Mouse (Mus musculus): ENCODE results near the gene Donson. TPM values are rescaled to one million over a fixed set of nuclear protein-coding genes. Genes with fewer than 3 reads are reported as not detected.
A peak's percentile ranks its signal among the peaks of the same experiment; 100 is the strongest.

The Donson gene
- polyA plus RNA-seq (2015; fragmentation: Nextera tagmentation; extraction: Ambion mirVana), result 22.1 and 23.2 TPM in 2 replicates

GRCm38 (mm10) chr16:91688619-91689334 lies at the start of gene Donson:
Gene Donson (minus strand): TSS chr16:91688770.
- Histone ChIP-seq H3K4me2 (replicated peaks) (peak within 1 kb of the TSS; percentile 88), H3K36me3 (peaks cover 30% of the 10 kb centered on the region), H3K4me3 (peak within 1 kb of the TSS; percentile 92), H3K27ac (peak within 1 kb of the TSS; percentile 74), H3K9me3 (no peaks in the 10 kb centered on the region), H3K27me3 (no peaks in the 10 kb centered on the region), H3K4me1 (peaks cover 18% of the 10 kb centered on the region), H3K9ac (peak within 1 kb of the TSS; percentile 92)
- WGBS, result under 1% methylated on average over 48 of the region's 71 CpGs
- ATAC-seq (ENCODE audit: low FRiP score, low read depth), result peak; percentile 99

DNA sequence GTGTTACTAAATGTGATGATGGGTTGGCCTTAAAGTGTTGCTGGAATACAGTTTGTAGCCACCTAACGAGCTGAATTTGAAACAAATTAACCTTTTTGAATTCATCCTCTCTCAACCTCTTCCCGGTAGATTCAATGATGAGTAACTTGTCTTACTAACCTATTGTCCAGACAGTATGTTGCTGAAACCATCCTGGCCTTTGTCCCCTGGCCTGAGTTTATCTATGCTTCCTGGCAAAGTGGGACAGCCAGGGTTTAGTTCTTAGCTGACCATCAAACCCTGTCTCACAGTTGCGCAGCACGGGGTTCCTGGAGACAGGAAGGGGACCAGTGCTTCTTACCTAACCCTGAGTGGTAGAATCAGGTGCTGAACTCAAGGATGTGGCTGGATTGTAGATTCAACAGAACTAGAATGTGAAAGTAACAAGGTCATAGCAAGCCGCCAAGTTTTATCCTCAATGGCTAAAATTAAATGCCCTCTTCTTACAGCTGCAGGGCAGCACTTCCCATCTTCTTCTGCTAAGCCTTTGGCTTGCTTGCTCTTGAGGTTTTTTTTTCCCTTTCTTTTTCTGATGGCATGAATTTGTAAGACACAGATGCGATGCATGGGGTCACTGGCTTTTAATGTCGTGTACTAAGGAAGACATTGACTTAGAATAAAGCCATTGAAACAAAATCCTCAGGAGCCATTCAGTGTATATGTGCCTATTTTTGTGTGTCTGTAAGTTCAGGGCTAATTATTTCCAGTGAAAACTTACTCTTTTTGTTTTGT lies 47.7 kb upstream of the Donson start:
- WGBS, result 85% methylated on average over 7 of the region's 7 CpGs
- no peak overlapping the region for H3K4me3 ChIP-seq

DNA sequence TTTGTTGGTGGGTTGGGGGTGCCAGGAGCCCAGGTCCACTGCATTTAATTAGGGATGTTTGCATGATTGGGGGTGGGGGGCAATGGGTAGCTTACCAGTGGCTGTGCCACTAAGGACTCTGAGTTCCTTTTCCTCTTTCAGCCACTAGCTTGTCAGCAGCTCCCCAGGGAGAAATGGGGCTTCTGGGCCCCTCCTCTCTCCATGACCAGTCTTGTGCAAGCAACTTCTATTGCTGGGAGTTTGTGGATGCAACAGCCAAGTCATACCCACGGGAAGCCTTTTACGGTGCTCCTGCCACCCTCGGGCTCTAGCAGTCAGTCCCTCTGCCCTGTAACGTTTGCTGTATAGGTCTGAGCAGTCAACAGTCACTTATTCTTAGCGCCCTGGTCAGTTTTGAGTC lies 46.2 kb upstream of the Donson start:
- no peak for ATAC-seq (ENCODE audit: low FRiP score, low read depth)

More for the DNA sequence above, 47.7 kb upstream of the Donson start:
- no peak overlapping the region for H3K9ac ChIP-seq
- H3K27me3 ChIP-seq, result no peaks in the 10 kb centered on the region
- ATAC-seq (ENCODE audit: low FRiP score, low read depth), result no peak
- H3K9me3 ChIP-seq, result no peaks in the 10 kb centered on the region
- no peaks in the 10 kb centered on the region for H3K36me3 ChIP-seq
- no peak overlapping the region for H3K27ac ChIP-seq
- H3K4me1 ChIP-seq, result peaks cover 25% of the 10 kb centered on the region
- H3K4me2 ChIP-seq (replicated peaks), result no peak overlapping the region

DNA sequence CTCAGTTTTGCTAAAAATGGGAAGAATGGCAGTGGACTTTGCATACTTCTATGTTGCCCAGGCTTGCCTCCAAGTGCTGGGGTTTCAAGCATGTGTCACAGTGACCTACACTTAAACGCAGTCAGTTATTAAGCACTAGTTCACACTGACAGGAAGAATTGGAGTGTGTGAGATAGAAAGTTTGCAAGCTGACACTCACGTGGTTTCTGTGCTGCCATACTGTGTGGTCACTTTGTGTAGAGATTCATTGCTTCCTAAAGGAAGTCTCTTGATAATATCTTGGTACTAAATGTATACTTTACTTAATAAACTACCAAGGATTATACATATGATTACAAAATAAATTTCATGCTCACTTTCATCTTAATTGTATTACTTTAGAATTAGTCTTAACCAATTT lies 44.2 kb upstream of the Donson start:
- no peak for ATAC-seq (ENCODE audit: low FRiP score, low read depth)
- peaks cover 30% of the 10 kb centered on the region for H3K4me1 ChIP-seq
- WGBS, result 71% methylated on average over 2 of the region's 2 CpGs
- H3K4me3 ChIP-seq, result no peak overlapping the region
- no peaks in the 10 kb centered on the region for H3K36me3 ChIP-seq
- H3K9me3 ChIP-seq, result no peaks in the 10 kb centered on the region
- no peaks in the 10 kb centered on the region for H3K27me3 ChIP-seq
- no peak overlapping the region for H3K27ac ChIP-seq
- H3K9ac ChIP-seq, result no peak overlapping the region
- H3K4me2 ChIP-seq (replicated peaks), result no peak overlapping the region

More for the DNA sequence above, 46.2 kb upstream of the Donson start:
- Histone ChIP-seq H3K36me3 (no peaks in the 10 kb centered on the region), H3K4me3 (no peak overlapping the region), H3K9me3 (no peaks in the 10 kb centered on the region), H3K27ac (no peak overlapping the region), H3K4me1 (peaks cover 32% of the 10 kb centered on the region), H3K4me2 (replicated peaks) (no peak overlapping the region), H3K9ac (peak overlapping the region; percentile 45), H3K27me3 (no peaks in the 10 kb centered on the region)
- 57% methylated on average over 5 of the region's 5 CpGs for WGBS

GRCm38 (mm10) chr16:91730446-91730845 lies 41.9 kb upstream of the Donson start:
- H3K9me3 ChIP-seq, result no peaks in the 10 kb centered on the region
- H3K4me2 ChIP-seq (replicated peaks), result peak overlapping the region; percentile 83
- peaks cover 45% of the 10 kb centered on the region for H3K4me1 ChIP-seq
- under 1% methylated on average over 11 of the region's 11 CpGs for WGBS
- H3K27me3 ChIP-seq, result no peaks in the 10 kb centered on the region
- H3K9ac ChIP-seq, result peak overlapping the region; percentile 94
- no peaks in the 10 kb centered on the region for H3K36me3 ChIP-seq
- ATAC-seq (ENCODE audit: low FRiP score, low read depth), result no peak
- H3K4me3 ChIP-seq, result peak overlapping the region; percentile 91
- no peak overlapping the region for H3K27ac ChIP-seq

GRCm38 (mm10) chr16:91729821-91730441 lies 41.4 kb upstream of the Donson start:
- Histone ChIP-seq H3K36me3 (no peaks in the 10 kb centered on the region), H3K4me1 (peaks cover 44% of the 10 kb centered on the region), H3K9me3 (no peaks in the 10 kb centered on the region), H3K9ac (peak overlapping the region; percentile 94), H3K4me2 (replicated peaks) (peak overlapping the region; percentile 83), H3K27ac (peak overlapping the region; percentile 90; the same call in 1 of the 2 replicates), H3K27me3 (no peaks in the 10 kb centered on the region), H3K4me3 (peak overlapping the region; percentile 91)
- no peak for ATAC-seq (ENCODE audit: low FRiP score, low read depth)
- WGBS, result under 1% methylated on average over 42 of the region's 44 CpGs

DNA sequence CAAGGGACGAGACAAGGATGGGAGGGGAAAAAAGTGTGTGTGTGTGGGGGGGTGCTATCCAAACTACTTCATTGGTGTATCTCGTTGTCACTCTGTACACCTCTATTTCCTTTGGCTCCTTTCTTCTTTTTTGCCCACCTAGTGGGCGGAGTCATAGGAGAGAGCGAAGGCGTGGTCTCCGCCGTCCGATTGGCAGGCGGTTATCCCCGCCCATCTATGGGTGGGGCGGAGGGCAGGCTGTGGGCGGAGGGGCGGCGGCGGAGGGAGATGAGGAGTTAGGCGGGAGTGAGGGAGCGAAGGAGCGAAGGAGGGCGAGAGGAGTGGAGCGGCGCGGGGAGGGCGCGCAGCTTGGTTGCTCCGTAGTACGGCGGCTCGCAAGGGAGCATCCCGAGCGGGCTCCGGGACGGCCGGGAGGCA lies 40.5 kb upstream of the Donson start, which contains the start of gene Itsn1:
TSS of gene Itsn1 (plus strand) at position 216 of the 417 bp plus-strand sequence.
- peak; percentile 95 for ATAC-seq (ENCODE audit: low FRiP score, low read depth)
- peak within 1 kb of the TSS; percentile 94 for H3K9ac ChIP-seq
- peaks cover 37% of the 10 kb centered on the region for H3K4me1 ChIP-seq
- under 1% methylated on average over 31 of the region's 33 CpGs for WGBS
- H3K4me3 ChIP-seq, result peak within 1 kb of the TSS; percentile 91
- H3K9me3 ChIP-seq, result no peaks in the 10 kb centered on the region
- H3K27me3 ChIP-seq, result no peaks in the 10 kb centered on the region
- H3K27ac ChIP-seq, result peak within 1 kb of the TSS; percentile 90
- 0 out of 2 replicates have a peak, but pooled peaks cover 6% of the 10 kb centered on the region for H3K36me3 ChIP-seq
- H3K4me2 ChIP-seq (replicated peaks), result peak within 1 kb of the TSS; percentile 83

DNA sequence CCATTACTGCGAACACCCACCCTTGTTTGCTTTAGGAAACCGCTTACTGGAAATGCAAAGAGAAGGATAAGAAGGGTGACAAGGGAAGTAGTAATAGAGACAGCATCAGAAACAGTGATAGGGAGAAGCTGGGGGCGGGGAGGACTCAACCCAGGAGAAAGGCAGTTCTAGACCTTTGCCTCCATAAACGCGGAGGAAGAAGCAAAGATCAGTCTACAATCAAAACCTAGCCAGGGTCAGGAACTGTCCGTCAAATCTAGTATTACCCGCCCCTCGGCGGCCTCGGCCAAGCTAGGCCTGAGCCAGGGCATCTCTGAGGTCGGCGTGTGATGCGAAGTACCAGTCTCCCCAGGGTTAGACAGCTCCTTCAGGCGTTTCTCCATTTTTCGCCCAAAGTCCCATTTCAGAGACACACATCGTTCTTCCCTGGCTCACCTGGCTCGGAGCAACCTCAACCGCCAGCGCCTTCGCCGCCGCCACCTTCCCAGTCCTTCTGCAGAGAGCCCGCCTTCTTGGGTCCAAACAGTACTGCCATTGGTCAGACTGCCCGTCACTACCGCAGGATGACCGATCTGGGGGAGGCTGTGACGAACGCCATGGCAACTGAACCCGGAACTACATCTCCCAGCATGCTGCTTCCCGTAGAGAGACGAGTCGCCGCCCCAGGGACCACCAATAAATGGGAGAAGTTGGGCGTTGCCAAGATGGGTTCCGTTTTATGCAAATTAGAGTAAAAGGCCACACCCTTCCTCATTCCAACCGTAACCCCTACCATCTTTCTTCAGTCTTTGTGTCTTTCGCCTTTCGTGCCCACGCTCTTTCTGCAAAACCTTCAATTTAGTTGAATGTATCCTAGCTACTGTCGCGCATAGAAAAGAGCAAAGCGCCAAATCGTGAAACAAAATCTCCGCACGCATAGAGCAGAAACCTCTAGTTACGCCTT lies 39.8 kb upstream of the Donson start, which contains the start of gene Cryzl1:
TSS of gene Cryzl1 (minus strand) at position 853 of the 943 bp plus-strand sequence.
- Histone ChIP-seq H3K4me1 (peaks cover 37% of the 10 kb centered on the region), H3K36me3 (0 out of 2 replicates have a peak, but pooled peaks cover 6% of the 10 kb centered on the region), H3K9ac (peak within 1 kb of the TSS; percentile 94), H3K4me3 (peak within 1 kb of the TSS; percentile 91), H3K27ac (peak within 1 kb of the TSS; percentile 90), H3K4me2 (replicated peaks) (peak within 1 kb of the TSS; percentile 83), H3K9me3 (no peaks in the 10 kb centered on the region), H3K27me3 (no peaks in the 10 kb centered on the region)
- ATAC-seq (ENCODE audit: low FRiP score, low read depth), result peak; percentile 96
- WGBS, result 1% methylated on average over 46 of the region's 46 CpGs

DNA sequence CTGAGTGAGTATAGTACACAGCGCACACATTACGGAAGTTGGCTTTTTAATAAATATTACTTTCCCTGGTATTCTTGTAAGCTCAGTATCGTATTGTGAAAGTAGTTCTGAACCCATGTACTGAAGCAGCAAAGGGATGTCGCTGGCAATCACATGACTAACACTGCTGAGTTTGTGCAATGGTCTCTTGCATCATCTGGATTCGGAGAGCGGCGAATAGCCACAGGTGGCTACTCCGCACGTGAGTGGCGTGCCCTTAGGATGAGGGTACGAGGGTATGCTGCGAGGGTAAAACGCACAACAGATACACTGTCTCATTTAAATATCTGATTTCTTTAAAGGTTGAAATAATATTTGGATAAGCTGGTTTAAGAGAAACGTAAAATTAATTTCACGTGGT lies 38.9 kb upstream of the Donson start:
- peaks cover 37% of the 10 kb centered on the region for H3K4me1 ChIP-seq
- no peaks in the 10 kb centered on the region for H3K27me3 ChIP-seq
- H3K4me2 ChIP-seq (replicated peaks), result peak overlapping the region; percentile 79
- peak overlapping the region; percentile 72; the same call in 1 of the 2 replicates for H3K9ac ChIP-seq
- peak overlapping the region; percentile 91 for H3K4me3 ChIP-seq
- 86% methylated on average over 15 of the region's 15 CpGs for WGBS
- no peak for ATAC-seq (ENCODE audit: low FRiP score, low read depth)
- H3K27ac ChIP-seq, result no peak overlapping the region
- H3K36me3 ChIP-seq, result 0 out of 2 replicates have a peak, but pooled peaks cover 6% of the 10 kb centered on the region
- H3K9me3 ChIP-seq, result no peaks in the 10 kb centered on the region

GRCm38 (mm10) chr16:91724247-91724646 lies 35.7 kb upstream of the Donson start:
- Histone ChIP-seq H3K4me3 (no peak overlapping the region), H3K9ac (no peak overlapping the region), H3K27me3 (no peaks in the 10 kb centered on the region), H3K4me1 (peaks cover 17% of the 10 kb centered on the region), H3K27ac (no peak overlapping the region), H3K9me3 (no peaks in the 10 kb centered on the region), H3K4me2 (replicated peaks) (no peak overlapping the region), H3K36me3 (peaks cover 21% of the 10 kb centered on the region)
- WGBS, result 48% methylated on average over 3 of the region's 3 CpGs
- no peak for ATAC-seq (ENCODE audit: low FRiP score, low read depth)

DNA sequence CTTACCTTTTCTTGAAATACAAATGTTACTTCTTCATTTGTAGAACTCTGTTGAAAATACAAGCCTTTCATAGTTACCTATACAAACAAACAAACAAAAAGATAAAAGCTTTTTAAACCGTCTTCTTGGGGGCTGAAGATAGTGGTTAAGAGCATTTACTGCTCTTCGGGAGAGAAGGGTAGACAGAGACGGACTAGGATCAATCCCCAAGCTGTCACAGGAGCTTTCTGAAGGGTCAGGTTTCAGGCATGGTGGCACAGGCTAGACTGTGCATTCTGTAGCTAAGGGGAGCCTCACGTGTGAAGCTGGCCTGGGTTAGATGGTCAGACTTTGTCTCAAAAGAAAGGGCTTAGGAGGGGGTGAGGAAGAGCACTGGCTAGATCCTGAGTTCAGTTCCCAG lies 28.8 kb upstream of the Donson start:
- Histone ChIP-seq H3K9me3 (no peaks in the 10 kb centered on the region), H3K27ac (no peak overlapping the region), H3K9ac (no peak overlapping the region), H3K4me1 (no peaks in the 10 kb centered on the region), H3K4me3 (no peak overlapping the region), H3K4me2 (replicated peaks) (no peak overlapping the region), H3K36me3 (peaks cover 65% of the 10 kb centered on the region), H3K27me3 (no peaks in the 10 kb centered on the region)
- no peak for ATAC-seq (ENCODE audit: low FRiP score, low read depth)
- 80% methylated on average over 4 of the region's 4 CpGs for WGBS
